Mouse (Mus musculus): Measurements from ENCODE around the gene Accs. TPM values are rescaled to one million over a fixed set of nuclear protein-coding genes. Genes with fewer than 3 reads are reported as not detected.

Accs gene
- polyA plus RNA-seq, 1 experiment = 0.68 TPM

- H3K27me3 ChIP-seq (replicated peaks) = no peaks in the 10 kb centered on the region
- H3K4me1 ChIP-seq = peaks cover 11% of the 10 kb centered on the region
- H3K9me3 ChIP-seq = no peaks in the 10 kb centered on the region
- H3K4me3 ChIP-seq (replicated peaks) = no peak overlapping the region
- peaks cover 96% of the 10 kb centered on the region for H3K36me3 ChIP-seq (replicated peaks; ENCODE audit: low read length)
- no peak for TF ChIP-seq GATA1 (IDR thresholded peaks at IDR 0.05; ENCODE audit: borderline replicate concordance, low read length)
Observed at GRCm38 (mm10) chr2:93805066-93805465, 44.7 kb downstream of the Accs start.

- Histone ChIP-seq H3K27me3 (replicated peaks) (no peaks in the 10 kb centered on the region), H3K4me3 (replicated peaks) (no peak overlapping the region), H3K36me3 (replicated peaks; ENCODE audit: low read length) (peaks cover 95% of the 10 kb centered on the region), H3K9me3 (no peaks in the 10 kb centered on the region), H3K4me1 (peaks cover 11% of the 10 kb centered on the region)
- TF ChIP-seq FLI1 (IDR thresholded peaks at IDR 0.05; ENCODE audit: low read length) (no peak), GATA1 (IDR thresholded peaks at IDR 0.05; ENCODE audit: borderline replicate concordance, low read length) (no peak)
Observed at GRCm38 (mm10) chr2:93802947-93803346, 46.8 kb downstream of the Accs start.

GRCm38 (mm10) chr2:93801097-93801496 lies 48.6 kb downstream of the Accs start:
- H3K9me3 ChIP-seq = no peaks in the 10 kb centered on the region
- peaks cover 20% of the 10 kb centered on the region for H3K4me1 ChIP-seq
- no peak overlapping the region for H3K4me3 ChIP-seq (replicated peaks)
- TF ChIP-seq GATA1 (IDR thresholded peaks at IDR 0.05; ENCODE audit: borderline replicate concordance, low read length) = no peak
- TF ChIP-seq FLI1 (IDR thresholded peaks at IDR 0.05; ENCODE audit: low read length) = no peak
- H3K27me3 ChIP-seq (replicated peaks) = no peaks in the 10 kb centered on the region
- H3K36me3 ChIP-seq (replicated peaks; ENCODE audit: low read length) = peaks cover 95% of the 10 kb centered on the region

- Histone ChIP-seq H3K36me3 (replicated peaks; ENCODE audit: low read length) (peaks cover 98% of the 10 kb centered on the region), H3K9me3 (no peaks in the 10 kb centered on the region), H3K4me3 (replicated peaks) (no peak overlapping the region), H3K27me3 (replicated peaks) (no peaks in the 10 kb centered on the region), H3K4me1 (peaks cover 15% of the 10 kb centered on the region)
- TF ChIP-seq FLI1 (IDR thresholded peaks at IDR 0.05; ENCODE audit: low read length) = no peak
- no peak for TF ChIP-seq GATA1 (IDR thresholded peaks at IDR 0.05; ENCODE audit: borderline replicate concordance, low read length)
Observed at GRCm38 (mm10) chr2:93797162-93797795, 52.5 kb downstream of the Accs start.

- Histone ChIP-seq H3K27me3 (replicated peaks) (no peaks in the 10 kb centered on the region), H3K4me1 (peaks cover 31% of the 10 kb centered on the region), H3K4me3 (replicated peaks) (peak overlapping the region; percentile 20), H3K36me3 (replicated peaks; ENCODE audit: low read length) (peaks cover 94% of the 10 kb centered on the region), H3K9me3 (no peaks in the 10 kb centered on the region)
- TF ChIP-seq GATA1 (IDR thresholded peaks at IDR 0.05; ENCODE audit: borderline replicate concordance, low read length) (no peak), FLI1 (IDR thresholded peaks at IDR 0.05; ENCODE audit: low read length) (no peak)
Observed at GRCm38 (mm10) chr2:93794375-93794774, 55.4 kb downstream of the Accs start.

- H3K4me3 ChIP-seq (replicated peaks) = peak overlapping the region; percentile 56
- H3K9me3 ChIP-seq = no peaks in the 10 kb centered on the region
- H3K4me1 ChIP-seq = peaks cover 24% of the 10 kb centered on the region
- TF ChIP-seq GATA1 (IDR thresholded peaks at IDR 0.05; ENCODE audit: borderline replicate concordance, low read length) (no peak), FLI1 (IDR thresholded peaks at IDR 0.05; ENCODE audit: low read length) (no peak)
- peaks cover 95% of the 10 kb centered on the region for H3K36me3 ChIP-seq (replicated peaks; ENCODE audit: low read length)
- H3K27me3 ChIP-seq (replicated peaks) = no peaks in the 10 kb centered on the region
Observed at GRCm38 (mm10) chr2:93791516-93792499, 57.9 kb downstream of the Accs start.

- TF ChIP-seq FLI1 (IDR thresholded peaks at IDR 0.05; ENCODE audit: low read length) (no peak), GATA1 (IDR thresholded peaks at IDR 0.05; ENCODE audit: borderline replicate concordance, low read length) (no peak)
- Histone ChIP-seq H3K27me3 (replicated peaks) (no peaks in the 10 kb centered on the region), H3K4me3 (replicated peaks) (no peak overlapping the region), H3K9me3 (no peaks in the 10 kb centered on the region), H3K36me3 (replicated peaks; ENCODE audit: low read length) (peaks cover 90% of the 10 kb centered on the region), H3K4me1 (peaks cover 22% of the 10 kb centered on the region)
Observed at GRCm38 (mm10) chr2:93790798-93791345, 58.9 kb downstream of the Accs start.

- H3K36me3 ChIP-seq (replicated peaks; ENCODE audit: low read length) = peaks cover 88% of the 10 kb centered on the region
- H3K4me1 ChIP-seq = peaks cover 19% of the 10 kb centered on the region
- no peak overlapping the region for H3K4me3 ChIP-seq (replicated peaks)
- no peaks in the 10 kb centered on the region for H3K9me3 ChIP-seq
- TF ChIP-seq GATA1 (IDR thresholded peaks at IDR 0.05; ENCODE audit: borderline replicate concordance, low read length) (no peak), FLI1 (IDR thresholded peaks at IDR 0.05; ENCODE audit: low read length) (no peak)
- H3K27me3 ChIP-seq (replicated peaks) = no peaks in the 10 kb centered on the region
Observed at GRCm38 (mm10) chr2:93788557-93788956, 61.2 kb downstream of the Accs start.

GRCm38 (mm10) chr2:93786175-93786574 lies 63.6 kb downstream of the Accs start:
- H3K9me3 ChIP-seq = no peaks in the 10 kb centered on the region
- H3K4me3 ChIP-seq (replicated peaks) = no peak overlapping the region
- peaks cover 80% of the 10 kb centered on the region for H3K36me3 ChIP-seq (replicated peaks; ENCODE audit: low read length)
- H3K4me1 ChIP-seq = peaks cover 8% of the 10 kb centered on the region
- no peaks in the 10 kb centered on the region for H3K27me3 ChIP-seq (replicated peaks)
- TF ChIP-seq FLI1 (IDR thresholded peaks at IDR 0.05; ENCODE audit: low read length) (no peak), GATA1 (IDR thresholded peaks at IDR 0.05; ENCODE audit: borderline replicate concordance, low read length) (no peak)

GRCm38 (mm10) chr2:93785432-93785798 lies 64.3 kb downstream of the Accs start:
- Histone ChIP-seq H3K4me3 (replicated peaks) (no peak overlapping the region), H3K36me3 (replicated peaks; ENCODE audit: low read length) (peaks cover 76% of the 10 kb centered on the region), H3K27me3 (replicated peaks) (no peaks in the 10 kb centered on the region), H3K4me1 (peaks cover 3% of the 10 kb centered on the region), H3K9me3 (no peaks in the 10 kb centered on the region)
- TF ChIP-seq FLI1 (IDR thresholded peaks at IDR 0.05; ENCODE audit: low read length) (no peak), GATA1 (IDR thresholded peaks at IDR 0.05; ENCODE audit: borderline replicate concordance, low read length) (no peak)

Measured in megakaryocyte, embryonic 14.5 days (primary cell).